Mouse (Mus musculus): Measurements from ENCODE around the gene Fstl1.

Gene Fstl1

DNA sequence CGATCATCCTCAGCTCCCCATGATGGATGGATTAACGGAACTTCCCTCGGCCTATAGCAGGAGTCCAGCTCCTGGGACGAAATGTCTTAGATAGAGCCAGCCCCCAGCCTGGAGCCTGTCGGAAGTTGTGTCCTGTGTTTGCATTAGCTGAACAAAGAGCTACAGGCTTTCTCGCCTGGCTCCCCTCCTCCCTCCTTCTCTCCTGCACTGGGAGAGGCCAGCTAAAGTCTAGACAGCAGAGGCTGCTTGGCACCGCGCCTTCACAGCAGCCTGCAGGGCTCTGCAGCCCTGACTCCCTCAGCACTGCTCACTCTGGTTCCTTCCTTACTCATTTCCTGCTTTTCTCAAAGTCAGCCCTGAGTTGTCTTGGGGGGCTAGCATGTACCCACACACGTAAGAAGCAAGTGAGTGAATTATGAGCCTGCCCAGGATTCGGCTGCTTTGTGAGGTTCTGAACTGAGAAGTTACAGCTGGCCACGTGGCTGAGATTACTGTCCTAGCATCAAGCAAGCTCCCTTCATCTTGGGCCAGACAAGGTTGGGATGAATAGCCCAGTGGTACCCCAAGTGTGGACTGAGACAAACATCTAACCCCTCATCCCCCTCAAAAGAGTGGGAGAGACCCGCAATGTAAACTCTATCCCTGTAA lies 11.8 kb downstream of the Fstl1 start:
- DNase-seq (ENCODE audit: low spot score), result peak; percentile 82

DNA sequence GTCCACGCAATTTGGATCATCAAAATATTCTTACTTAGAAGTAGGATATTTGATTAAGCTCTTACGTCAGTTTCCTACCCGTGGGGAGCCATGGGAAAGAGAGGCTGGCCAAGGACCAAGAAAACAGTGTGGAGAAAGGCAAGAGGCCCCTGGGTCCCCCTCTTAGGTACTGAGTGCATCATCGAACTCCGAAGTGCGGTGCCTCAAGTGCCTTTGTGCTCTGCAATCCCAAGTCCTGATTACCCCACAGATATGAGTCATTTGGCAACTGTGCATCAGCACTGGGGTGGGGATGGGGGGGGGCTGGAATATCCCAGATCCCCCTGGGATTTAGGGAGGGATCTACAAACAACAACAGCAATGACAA lies 12.3 kb downstream of the Fstl1 start:
- DNase-seq (ENCODE audit: low spot score), result no peak

DNA sequence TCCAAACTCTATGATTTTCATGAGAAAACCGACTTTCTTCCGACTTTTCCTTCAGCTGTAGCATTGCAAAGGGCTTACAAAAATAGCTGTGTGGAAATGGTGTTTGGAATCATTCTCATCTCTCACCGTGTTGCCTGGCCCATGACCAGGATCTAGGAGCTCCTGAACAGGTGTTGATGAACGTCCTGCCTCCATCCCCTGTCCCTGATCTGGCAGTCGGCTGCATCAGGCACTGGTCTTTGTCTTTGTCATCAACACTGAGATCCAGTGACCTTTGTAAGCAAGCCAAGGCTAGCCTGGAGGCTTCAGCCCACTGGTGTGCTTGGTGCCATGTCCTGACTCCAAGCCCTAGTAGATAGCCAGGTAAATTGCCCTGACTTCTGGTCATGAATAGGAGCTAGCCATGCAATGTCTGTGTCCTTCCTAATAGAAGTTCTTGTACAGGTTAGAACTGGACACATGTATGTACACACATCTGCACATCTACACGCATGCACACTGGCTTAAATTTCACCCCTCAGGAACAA lies 12.8 kb downstream of the Fstl1 start:
- no peak for DNase-seq (ENCODE audit: low spot score)

DNA sequence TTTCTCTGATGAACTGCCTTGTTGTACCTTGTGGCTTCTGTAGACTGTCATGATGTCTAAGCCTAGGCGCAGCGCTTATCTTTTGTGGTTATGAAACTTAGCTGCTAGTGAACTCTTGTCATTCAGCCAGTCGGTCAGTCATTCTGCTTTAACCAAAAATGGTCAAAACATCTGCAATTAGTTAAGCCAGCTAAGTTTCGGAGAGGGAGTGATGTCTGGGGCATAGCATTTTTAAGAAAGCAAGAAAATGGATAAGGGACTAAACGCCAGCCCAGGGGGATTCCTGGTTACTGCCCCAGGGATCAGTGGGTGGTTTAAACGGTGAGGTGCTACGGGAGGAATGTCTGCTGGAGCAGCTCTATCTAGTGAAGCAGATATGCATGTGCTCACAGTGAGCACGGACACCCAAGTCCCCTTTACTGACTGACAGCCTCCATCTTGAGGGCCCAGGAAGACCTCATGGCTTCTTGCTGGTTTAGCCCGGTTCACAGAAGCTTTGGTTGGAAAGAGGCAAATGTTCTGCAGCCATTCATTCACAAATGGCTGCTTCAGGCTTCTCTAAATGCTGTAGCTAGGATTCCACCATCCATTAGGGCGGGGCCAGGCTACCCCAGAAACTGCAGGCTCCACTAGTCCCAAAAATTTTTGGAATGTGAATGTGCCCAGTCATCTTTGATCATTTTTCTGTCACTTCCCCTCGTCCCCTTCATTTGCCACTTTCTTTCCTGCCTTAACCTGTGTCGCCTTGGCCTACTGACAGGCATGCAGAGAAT lies 13.5 kb downstream of the Fstl1 start:
- DNase-seq (ENCODE audit: low spot score), result no peak

DNA sequence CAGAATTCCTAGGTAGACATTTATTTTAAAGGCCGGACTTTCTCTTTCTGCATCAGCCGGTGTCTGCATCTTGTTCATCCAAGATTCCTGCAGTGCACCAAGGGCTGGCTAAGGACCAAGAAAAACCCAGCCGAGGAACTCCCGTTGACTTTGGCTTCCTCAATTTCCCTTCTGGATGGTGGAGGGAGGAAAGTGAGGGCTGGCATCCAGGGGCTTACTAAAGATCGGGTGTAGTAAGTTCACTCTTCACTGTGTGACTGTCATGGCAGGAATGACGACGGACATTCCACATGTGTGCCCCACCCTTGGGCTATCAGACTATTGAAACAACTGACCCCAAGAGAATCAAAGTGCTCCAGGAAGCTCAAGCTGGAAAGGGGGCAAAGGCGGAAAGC lies 14.1 kb downstream of the Fstl1 start:
- DNase-seq (ENCODE audit: low spot score), result no peak

DNA sequence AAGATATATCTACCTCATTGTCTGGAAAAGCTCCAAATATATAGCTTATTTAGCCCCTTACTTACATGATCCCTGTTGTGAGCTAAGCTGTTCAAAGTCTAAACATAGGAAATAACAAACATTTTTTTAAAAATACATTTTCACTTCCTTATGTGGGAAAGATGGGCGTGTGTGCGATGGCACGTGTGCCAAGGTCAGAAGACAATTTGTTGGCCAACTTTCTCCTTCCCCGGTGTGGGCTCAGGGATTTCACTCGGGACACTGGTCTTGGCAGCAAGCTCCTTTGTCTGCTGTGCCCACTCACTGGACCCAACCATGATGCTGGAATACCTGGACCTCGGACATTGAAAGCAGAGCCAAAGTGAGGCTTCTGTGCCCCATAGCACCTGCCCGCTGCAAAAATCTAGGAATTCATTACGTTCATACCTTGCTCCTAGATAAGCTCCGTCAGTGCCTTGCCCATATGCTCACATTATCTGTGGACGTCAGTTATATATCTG lies 19.0 kb downstream of the Fstl1 start:
- no peak for DNase-seq (ENCODE audit: low spot score)

DNA sequence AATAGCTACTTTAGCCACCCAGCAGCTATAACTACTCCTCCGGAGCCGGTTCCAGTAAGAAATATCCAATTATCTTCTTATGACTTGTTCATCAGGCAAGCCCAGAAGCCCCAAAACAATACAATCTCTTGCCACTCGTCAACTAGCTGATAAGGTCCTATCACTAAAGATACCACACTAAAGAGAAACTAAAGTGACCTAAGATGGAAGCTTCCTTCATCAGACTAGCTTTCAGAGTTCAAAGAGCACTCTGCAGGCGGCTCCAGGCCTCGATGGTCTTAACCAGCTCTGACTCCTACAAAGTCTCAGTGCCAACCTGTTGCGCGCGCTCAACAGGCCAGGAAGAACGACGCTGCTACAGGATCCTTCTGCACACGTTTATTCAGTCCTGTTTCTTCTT lies 19.6 kb downstream of the Fstl1 start:
- DNase-seq (ENCODE audit: low spot score), result no peak

DNA sequence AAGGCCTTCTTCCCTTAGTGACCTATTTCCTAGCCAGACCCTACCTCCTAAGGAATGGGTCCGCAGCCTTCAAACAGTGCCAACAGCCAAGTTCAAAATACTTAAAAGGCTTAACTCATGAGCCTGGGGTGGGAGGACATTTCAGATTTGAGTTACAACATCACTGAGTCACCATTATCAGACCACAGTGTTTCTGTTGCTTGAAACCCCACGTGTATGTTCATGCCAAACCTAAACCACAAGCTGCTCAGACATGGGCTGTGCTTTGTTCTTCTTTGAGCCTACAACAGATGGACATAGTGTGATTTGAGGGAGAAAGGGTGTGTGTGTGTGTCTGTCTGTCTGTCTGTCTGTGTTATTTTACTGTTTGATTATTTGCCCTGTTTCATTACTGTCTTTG lies 24.4 kb downstream of the Fstl1 start:
- no peak for DNase-seq (ENCODE audit: low spot score)

DNA sequence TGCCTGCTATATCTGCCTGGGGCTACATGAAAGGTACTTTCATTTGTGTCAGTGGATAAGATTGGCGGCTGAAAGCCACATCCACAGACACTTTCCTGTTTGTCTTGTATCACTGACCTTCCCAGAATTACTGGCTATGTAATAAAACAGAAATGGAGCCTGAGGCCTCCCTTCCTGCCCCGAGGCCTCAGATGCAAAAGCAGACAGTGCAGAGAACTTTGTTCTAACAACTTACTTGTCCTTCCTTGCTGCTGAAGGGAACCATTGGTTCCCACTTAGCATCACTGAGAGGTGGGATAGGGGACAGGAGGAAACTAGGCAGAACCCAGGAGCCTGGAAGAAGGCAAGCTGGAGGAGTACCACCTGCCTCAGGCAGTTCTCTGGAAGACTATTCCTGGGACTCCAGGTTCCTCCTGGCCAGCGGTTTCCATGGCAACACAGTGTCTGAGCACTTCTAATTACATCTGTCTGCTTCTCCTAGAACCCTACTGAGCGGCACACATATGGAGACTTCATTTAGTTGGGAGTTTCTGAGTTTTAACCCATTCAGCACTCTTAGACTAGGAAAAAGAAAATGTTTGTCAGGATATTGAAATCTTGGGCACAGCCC lies 26.1 kb downstream of the Fstl1 start:
- no peak for DNase-seq (ENCODE audit: low spot score)

DNA sequence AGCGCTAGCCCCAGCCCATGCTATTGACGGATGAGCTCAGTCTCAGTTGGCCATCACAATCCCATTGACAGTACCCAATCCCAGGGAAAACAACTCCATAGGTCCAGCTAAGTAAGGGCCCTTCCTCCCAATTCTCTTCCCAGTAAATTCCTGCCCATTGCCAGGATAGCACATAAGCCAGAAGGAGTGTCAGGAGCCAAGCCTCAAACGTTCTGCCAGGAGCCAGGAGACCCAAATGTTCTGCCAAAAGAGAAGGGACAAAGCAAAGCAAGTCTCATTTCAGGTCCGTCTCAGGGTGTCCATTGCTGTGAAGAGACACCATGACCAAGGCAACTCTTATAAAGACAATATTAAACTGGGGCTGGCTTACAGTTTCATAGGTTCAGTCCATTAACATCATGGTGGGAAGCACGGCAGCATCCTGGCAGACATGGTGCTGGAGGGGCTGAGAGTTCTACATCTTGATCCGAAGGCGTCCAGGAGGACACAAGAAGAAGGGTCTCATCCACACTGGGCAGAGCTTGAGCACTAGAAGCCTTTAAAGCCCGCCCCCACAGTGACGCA lies 26.8 kb downstream of the Fstl1 start:
- DNase-seq (ENCODE audit: low spot score), result no peak

DNA sequence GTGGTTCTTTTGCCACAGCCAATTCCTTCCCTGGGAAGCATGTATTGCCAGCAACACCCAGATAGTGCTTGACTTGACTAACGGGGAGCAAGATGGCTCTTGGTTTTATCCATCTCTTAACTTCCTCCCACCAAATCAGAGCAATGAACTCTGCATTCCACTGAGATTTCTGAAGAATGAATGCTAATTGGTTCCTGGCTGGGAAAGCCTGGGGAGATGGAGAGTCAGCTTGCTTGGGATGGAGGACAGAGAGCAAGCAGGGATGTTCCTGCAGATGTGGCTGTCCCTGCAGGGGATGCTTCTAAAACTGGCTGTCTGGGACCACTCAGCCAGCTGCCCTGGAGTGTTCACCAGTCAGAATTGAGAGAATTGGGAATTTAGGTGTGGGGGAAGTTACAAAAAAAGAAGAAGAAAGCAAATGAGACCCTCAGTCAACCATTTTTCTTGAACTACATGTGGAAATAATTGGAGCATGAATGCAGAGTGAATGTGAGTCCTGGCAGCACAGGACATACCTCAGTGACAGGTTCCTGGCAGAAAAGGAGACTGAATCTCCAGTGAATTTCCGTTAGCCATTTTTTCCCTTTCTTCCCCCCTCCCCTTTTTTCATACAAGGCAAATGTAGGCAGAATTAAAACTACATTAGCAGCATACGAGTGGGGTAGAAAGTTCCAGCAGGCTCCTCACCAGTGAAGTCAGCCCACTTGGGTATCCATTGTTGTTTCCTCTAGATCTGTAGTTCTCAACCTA lies 29.2 kb downstream of the Fstl1 start:
- no peak for DNase-seq (ENCODE audit: low spot score)

DNA sequence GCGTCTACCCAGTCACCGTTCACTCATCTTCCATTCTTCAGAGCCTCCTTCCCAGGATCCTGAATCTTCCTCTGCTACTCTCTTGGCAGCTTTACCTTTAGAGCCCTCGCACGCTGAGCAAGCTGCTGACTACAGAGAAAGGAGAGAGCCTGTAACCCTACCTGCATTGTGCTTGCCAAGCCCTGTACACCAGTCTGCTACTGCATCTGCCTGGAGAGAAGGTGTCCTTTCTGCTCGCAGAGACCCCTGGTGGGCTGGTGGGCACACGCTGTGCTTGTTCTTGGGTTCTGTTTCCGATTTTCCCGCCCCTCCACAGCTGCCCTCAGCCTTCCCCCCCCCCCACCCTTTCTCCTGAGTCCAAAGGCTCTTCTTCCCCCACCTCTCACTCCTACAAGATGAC lies 30.6 kb downstream of the Fstl1 start:
- DNase-seq (ENCODE audit: low spot score), result no peak

DNA sequence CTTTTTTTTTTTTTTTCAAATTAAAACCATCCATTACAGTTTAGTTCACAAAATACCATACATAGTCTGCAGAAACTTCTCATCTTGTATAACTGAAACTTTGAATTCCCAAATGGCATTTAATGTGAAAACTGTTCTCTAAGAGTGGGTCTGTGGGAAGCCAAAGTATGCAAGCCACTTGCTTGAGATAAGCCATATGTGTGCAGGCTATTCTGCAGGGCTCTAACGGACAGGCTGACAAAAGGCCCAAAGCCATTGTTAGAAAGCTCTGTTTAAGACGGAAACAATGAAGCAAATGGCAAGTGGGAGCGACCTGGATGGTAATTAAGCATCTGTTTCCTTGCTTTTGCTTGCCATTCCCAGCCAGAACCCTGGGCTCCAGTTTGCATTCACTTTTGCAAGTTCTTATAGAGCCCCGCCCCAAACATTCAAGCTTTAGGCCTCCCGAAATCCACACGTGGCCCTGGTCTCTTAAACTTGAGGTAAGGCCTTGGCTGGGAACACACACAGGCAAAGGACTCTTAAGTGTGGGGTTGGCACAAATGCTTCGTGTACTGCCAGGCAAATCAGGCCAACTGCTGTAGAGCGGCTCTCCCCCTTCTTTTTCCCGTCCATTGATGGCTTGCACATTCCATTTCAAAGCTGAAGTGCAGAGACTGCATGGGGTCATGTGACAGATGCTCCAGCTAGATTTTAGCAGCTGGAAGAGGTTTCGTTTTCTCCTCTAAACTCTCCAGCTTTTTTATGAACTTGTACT lies 32.4 kb downstream of the Fstl1 start:
- no peak for DNase-seq (ENCODE audit: low spot score)

DNA sequence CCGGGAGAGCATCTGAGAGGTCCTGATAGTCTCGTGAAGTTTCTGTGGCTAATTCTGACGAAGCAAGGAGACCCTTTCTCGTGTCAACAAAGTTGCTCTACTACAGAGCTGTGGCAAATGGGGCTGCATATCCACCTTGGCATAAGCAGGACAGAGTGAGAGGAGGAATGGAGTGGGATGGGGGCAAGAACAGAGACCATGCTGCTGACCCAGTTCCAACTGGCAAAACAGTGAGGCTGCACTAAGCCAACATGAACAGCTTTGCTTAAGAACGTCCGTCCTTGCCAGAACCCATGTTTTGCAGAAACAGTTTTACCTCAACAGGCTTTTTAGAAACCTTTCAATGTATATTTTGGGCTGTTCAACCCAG lies 32.9 kb downstream of the Fstl1 start:
- no peak for DNase-seq (ENCODE audit: low spot score)

DNA sequence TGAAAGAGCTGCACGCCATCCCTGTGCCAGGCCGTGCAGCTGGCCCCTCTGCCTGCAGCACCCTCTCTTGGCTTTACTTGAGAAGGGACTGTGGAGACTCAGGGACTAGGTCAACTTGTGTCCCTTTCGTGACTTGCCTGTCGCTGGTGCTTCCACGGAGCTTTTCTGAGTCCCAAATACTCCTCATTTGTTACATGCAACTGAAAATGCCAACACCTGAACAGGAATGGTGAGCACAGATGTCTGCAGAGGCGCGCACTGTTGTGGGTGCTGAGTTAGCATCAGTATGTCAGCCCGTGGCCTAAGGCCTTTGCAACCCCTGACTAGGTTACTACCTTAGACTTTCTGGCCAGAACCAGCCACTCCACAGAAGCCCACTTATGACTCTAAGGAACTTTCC lies 35.2 kb downstream of the Fstl1 start:
- no peak for DNase-seq (ENCODE audit: low spot score)

DNA sequence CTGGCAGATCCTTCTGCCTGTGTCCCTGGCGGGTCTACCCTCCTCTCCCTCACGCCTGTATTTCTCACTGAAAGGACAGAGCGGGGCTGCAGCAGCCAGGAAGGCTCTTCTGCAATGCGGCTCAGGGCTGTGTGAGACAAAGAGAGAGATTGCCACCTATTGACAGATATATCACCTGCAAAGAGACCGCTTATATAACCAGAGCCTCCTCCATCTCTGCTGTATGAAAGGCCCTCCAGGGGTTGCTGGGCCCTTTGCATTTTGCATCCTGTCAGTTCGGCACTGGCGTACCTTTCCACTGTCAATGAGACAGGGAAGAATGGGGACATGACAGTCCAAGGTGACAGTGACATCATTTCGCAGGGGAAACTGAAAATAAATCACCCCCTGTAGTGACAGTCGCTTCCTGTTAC lies 35.8 kb downstream of the Fstl1 start:
- DNase-seq (ENCODE audit: low spot score), result no peak

DNA sequence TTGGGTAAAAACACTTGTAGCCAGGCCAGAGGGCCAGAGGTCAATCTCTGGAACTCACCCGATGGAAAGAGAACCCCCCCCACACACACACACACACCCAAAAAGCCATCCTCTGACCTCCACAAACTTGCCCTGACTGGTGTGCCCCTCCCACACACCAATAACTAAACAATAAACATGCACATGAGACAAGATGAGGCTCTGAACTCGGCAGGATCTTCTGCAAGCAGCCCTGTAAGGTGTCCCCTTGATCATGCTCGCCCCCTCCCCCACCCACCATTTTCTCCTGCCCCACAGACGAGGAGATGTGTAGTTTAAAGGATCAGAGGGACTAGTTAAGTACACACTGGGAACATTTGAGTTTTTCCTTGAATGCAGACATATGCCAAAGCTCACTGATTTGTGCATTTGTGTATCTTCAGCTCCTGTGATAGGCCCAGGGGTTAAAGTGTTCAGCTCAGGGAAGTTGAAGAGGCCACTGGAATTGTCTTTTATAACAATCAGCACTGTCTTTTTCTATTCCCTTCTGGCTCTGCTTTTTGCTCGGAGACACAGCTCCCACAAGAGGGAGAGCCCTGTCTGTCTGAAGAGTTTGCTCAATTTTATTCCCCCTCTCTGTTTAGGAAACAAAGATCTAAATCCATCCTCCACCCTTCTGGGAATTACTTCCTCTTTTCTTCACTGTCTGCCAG lies 37.2 kb downstream of the Fstl1 start:
- DNase-seq (ENCODE audit: low spot score), result no peak

DNA sequence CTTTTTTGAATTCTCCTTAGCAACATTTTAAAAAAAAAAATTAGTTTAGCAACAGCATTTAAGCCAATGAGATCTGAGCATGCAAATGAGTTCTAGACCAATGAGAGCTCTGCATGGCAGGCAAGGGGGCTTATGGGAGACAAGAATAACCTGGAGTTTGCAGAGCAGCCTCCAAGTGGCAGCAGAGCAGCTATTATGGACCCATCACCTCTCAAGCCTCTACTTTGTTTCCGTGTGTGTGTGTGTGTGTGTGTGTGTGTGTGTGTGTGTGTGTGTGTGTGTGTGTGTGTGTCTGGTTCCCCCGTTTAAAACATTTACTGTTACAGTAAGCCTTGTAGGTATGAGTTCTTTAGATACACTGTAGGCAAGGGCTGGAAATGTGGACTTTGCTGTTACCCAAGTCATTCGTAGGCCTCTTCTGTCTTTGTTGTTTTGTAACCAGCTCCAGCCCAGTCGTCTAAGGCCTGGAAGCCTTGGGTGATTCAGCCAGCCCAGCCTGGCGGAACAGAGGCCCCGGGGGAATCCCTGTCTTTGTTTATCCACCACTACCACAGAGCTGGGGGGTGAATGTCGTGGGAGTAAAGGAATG lies 37.8 kb downstream of the Fstl1 start:
- peak; percentile 82 for DNase-seq (ENCODE audit: low spot score)

DNA sequence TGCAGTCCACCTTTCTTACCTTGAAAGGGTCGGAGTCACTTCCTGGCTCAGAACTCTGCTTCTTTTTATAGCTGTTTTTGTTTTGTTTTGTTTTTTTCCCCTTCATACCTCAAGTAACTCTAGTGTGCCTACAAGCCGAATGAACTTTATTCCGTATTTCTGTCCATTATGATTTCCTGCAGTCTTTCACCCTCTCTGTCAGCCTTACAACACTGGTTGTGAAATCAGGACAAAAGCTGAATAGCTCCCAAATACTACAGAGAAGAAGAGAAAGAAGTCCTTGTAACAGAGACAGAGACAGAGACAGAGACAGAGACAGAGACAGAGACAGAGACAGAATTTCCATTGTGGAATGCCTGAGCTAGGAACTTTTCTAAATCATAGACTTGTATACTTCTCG lies 41.3 kb downstream of the Fstl1 start:
- no peak for DNase-seq (ENCODE audit: low spot score)

DNA sequence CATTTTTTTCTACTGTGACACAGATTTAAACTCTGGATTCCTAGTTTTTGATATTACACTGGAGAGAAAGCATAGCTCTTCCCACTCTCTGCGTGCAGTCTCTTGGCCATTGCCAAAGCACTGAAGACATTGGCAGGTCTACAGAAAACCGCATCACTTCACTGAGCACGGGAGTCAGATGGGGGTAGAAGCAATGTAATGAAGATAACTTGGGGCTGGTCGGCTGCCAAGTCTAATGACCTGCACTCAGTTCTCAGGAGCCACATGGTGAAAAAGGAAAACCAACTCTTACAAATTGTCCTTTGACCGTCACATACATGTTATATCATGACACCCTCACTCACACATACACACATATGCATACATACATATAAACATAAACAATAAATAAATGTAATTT lies 47.3 kb downstream of the Fstl1 start:
- no peak for DNase-seq (ENCODE audit: low spot score)

Measured in testis, postnatal 10 days (tissue).